Mouse (Mus musculus): ENCODE results near the gene Fbxo6. TPM values are rescaled to one million over a fixed set of nuclear protein-coding genes. Genes with fewer than 3 reads are reported as not detected.

Fbxo6 gene
- polyA plus RNA-seq, 1 experiment from 2014 or later, result 15.1 TPM

DNA sequence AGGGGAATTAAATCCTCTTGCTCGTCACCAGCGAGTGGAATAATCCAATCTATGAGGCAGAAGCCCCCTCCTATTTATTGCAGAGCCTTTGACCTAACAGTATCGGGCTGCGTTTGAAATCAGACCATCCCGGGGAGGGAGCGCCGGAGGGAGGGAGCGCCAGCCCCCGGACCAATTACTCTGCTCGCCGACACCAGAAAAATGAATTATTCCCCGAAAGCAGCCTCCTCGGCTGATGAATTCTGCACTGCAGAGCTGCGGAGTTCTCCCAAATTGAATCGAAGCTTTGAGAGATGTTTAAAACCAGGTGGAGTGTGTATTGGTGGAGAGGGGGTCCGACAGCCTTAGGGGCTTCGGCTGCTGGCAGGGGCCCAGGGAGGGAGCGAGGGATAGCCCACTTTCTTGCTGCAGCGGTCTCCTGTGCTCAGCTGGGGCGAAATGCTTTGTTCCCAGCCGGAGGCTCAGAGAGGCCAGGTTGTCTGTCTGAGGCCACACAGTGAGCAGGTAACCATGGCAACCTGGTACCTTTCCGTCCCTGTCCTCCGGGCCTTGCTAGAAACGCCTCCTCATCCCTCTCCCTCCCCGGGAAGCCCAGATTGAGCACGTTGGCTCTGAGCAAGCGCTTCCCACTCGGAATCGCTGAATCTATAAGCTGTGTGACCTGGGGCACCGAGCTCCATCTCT lies 22.0 kb upstream of the Fbxo6 start:
- peaks cover 95% of the 10 kb centered on the region for H3K27me3 ChIP-seq
- H3K9me3 ChIP-seq, result no peaks in the 10 kb centered on the region
- H3K36me3 ChIP-seq, result no peaks in the 10 kb centered on the region
- peak overlapping the region; percentile 40 for H3K4me2 ChIP-seq
- no peak overlapping the region for H3K27ac ChIP-seq
- no peak overlapping the region for H3K9ac ChIP-seq
- no peak for ATAC-seq (ENCODE audit: insufficient number of reproducible peaks, insufficient read depth, low FRiP score, low TSS enrichment, low read depth)
- peak overlapping the region; percentile 8 for H3K4me3 ChIP-seq
- under 1% methylated on average over 30 of the region's 30 CpGs for WGBS
- H3K4me1 ChIP-seq, result peaks cover 10% of the 10 kb centered on the region

- no peaks in the 10 kb centered on the region for H3K36me3 ChIP-seq
- H3K27ac ChIP-seq, result no peak overlapping the region
- H3K4me2 ChIP-seq, result no peak overlapping the region
- peaks cover 18% of the 10 kb centered on the region for H3K4me1 ChIP-seq
- no peak overlapping the region for H3K4me3 ChIP-seq
- no peak for ATAC-seq (ENCODE audit: insufficient number of reproducible peaks, insufficient read depth, low FRiP score, low TSS enrichment, low read depth)
- no peak overlapping the region for H3K9ac ChIP-seq
- H3K27me3 ChIP-seq, result peaks cover 90% of the 10 kb centered on the region
- WGBS, result 11% methylated on average over 3 of the region's 3 CpGs
- H3K9me3 ChIP-seq, result no peaks in the 10 kb centered on the region
Measured at GRCm38 (mm10) chr4:148171261-148171660, 19.3 kb upstream of the Fbxo6 start.

- no peak overlapping the region for H3K4me3 ChIP-seq
- H3K27me3 ChIP-seq, result peaks cover 90% of the 10 kb centered on the region
- H3K36me3 ChIP-seq, result no peaks in the 10 kb centered on the region
- ATAC-seq (ENCODE audit: insufficient number of reproducible peaks, insufficient read depth, low FRiP score, low TSS enrichment, low read depth), result no peak
- H3K27ac ChIP-seq, result no peak overlapping the region
- 1% methylated on average over 2 of the region's 2 CpGs for WGBS
- no peak overlapping the region for H3K4me2 ChIP-seq
- H3K9ac ChIP-seq, result no peak overlapping the region
- H3K4me1 ChIP-seq, result peaks cover 22% of the 10 kb centered on the region
- no peaks in the 10 kb centered on the region for H3K9me3 ChIP-seq
Measured at GRCm38 (mm10) chr4:148170842-148171241, 18.9 kb upstream of the Fbxo6 start.

DNA sequence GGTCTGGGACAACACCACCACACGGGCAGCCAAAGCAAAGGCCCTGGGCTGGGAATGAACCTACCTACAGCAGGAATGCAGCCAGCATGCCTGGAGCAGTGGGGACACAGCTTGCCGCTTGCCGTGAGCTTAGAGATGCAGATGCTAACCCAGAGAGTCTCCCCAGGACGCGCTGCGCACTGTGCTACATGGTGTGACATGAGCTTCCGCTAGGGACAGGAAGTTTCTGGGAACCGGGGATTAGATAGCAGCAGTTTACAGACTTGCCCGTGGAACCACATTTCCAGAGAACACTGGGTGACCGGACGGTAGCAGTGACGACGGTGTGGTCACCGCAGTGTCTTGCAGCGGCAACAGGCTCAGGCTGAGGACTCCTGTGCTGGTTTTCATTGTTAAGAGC lies 17.6 kb upstream of the Fbxo6 start:
- peaks cover 90% of the 10 kb centered on the region for H3K27me3 ChIP-seq
- peaks cover 25% of the 10 kb centered on the region for H3K4me1 ChIP-seq
- H3K4me2 ChIP-seq, result no peak overlapping the region
- no peak overlapping the region for H3K4me3 ChIP-seq
- H3K9ac ChIP-seq, result 0 out of 2 replicates have a peak overlapping the region, but pooled peaks have one; percentile 32
- H3K27ac ChIP-seq, result no peak overlapping the region
- WGBS, result 23% methylated on average over 15 of the region's 15 CpGs
- no peak for ATAC-seq (ENCODE audit: insufficient number of reproducible peaks, insufficient read depth, low FRiP score, low TSS enrichment, low read depth)
- H3K9me3 ChIP-seq, result no peaks in the 10 kb centered on the region
- no peaks in the 10 kb centered on the region for H3K36me3 ChIP-seq

DNA sequence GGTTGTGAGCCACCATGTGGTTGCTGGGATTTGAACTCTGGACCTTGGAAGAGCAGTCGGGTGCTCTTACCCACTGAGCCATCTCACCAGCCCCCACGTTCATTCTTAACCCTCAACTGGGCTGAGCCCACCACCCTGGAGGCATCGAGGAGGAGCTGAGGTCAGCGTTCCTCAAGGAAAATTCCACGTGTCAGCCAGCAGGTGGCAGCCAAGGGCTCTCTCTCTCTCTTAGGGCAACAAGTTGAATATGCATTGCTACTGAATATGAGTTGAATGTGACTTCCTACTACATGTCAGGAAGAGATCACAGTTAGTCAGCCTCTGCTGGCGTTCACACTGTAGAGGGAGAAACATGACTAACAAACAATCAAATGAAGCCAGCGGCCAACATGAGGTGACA lies 16.3 kb upstream of the Fbxo6 start:
- Histone ChIP-seq H3K36me3 (no peaks in the 10 kb centered on the region), H3K27me3 (peaks cover 90% of the 10 kb centered on the region), H3K4me3 (no peak overlapping the region), H3K4me2 (no peak overlapping the region), H3K9ac (no peak overlapping the region), H3K9me3 (no peaks in the 10 kb centered on the region), H3K27ac (no peak overlapping the region), H3K4me1 (peaks cover 26% of the 10 kb centered on the region)
- ATAC-seq (ENCODE audit: insufficient number of reproducible peaks, insufficient read depth, low FRiP score, low TSS enrichment, low read depth), result no peak
- WGBS, result 23% methylated on average over 7 of the region's 7 CpGs

- peaks cover 90% of the 10 kb centered on the region for H3K27me3 ChIP-seq
- H3K4me1 ChIP-seq, result peaks cover 26% of the 10 kb centered on the region
- no peak overlapping the region for H3K27ac ChIP-seq
- no peak for ATAC-seq (ENCODE audit: insufficient number of reproducible peaks, insufficient read depth, low FRiP score, low TSS enrichment, low read depth)
- no peaks in the 10 kb centered on the region for H3K36me3 ChIP-seq
- WGBS, result 16% methylated on average over 3 of the region's 4 CpGs
- H3K9me3 ChIP-seq, result no peaks in the 10 kb centered on the region
- peak overlapping the region; percentile 41 for H3K4me2 ChIP-seq
- H3K4me3 ChIP-seq, result 0 out of 2 replicates have a peak overlapping the region, but pooled peaks have one; percentile 3
- H3K9ac ChIP-seq, result peak overlapping the region; percentile 33; the same call in 1 of the 2 replicates
Measured at GRCm38 (mm10) chr4:148166986-148167385, 15.0 kb upstream of the Fbxo6 start.

GRCm38 (mm10) chr4:148166431-148166830 lies 14.5 kb upstream of the Fbxo6 start:
- Histone ChIP-seq H3K9me3 (no peaks in the 10 kb centered on the region), H3K9ac (peak overlapping the region; percentile 33; the same call in 1 of the 2 replicates), H3K27ac (no peak overlapping the region), H3K4me2 (peak overlapping the region; percentile 41), H3K27me3 (peaks cover 90% of the 10 kb centered on the region), H3K4me1 (peaks cover 26% of the 10 kb centered on the region), H3K36me3 (no peaks in the 10 kb centered on the region), H3K4me3 (0 out of 2 replicates have a peak overlapping the region, but pooled peaks have one; percentile 3)
- 3% methylated on average over 10 of the region's 10 CpGs for WGBS
- no peak for ATAC-seq (ENCODE audit: insufficient number of reproducible peaks, insufficient read depth, low FRiP score, low TSS enrichment, low read depth)

- Histone ChIP-seq H3K4me3 (no peak overlapping the region), H3K9me3 (no peaks in the 10 kb centered on the region), H3K4me1 (peaks cover 35% of the 10 kb centered on the region), H3K27me3 (peaks cover 92% of the 10 kb centered on the region), H3K36me3 (no peaks in the 10 kb centered on the region), H3K27ac (no peak overlapping the region), H3K9ac (no peak overlapping the region), H3K4me2 (no peak overlapping the region)
- 3% methylated on average over 17 of the region's 17 CpGs for WGBS
- ATAC-seq (ENCODE audit: insufficient number of reproducible peaks, insufficient read depth, low FRiP score, low TSS enrichment, low read depth), result no peak
Measured at GRCm38 (mm10) chr4:148165551-148165950, 13.6 kb upstream of the Fbxo6 start.

DNA sequence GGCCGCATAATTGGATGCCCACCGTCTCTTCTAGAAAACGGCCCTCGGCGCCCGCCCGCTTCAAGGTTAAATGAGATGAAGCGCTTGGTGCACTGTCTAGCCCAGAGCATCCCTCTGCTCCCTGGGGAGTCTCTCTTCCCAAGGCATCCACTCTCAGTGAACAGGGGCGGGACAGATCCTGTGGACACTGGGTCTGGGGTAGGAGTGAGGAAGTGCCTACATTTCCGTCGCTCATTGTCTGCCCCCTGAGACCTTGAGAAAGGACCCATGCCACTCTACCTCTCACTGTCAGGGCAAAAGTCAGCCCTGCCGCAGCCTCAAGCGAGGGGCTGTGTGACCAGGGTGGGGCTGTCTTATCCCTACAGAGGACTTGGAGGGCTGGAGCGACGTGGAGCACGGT lies 12.5 kb upstream of the Fbxo6 start:
- no peak for ATAC-seq (ENCODE audit: insufficient number of reproducible peaks, insufficient read depth, low FRiP score, low TSS enrichment, low read depth)
- no peak overlapping the region for H3K9ac ChIP-seq
- no peaks in the 10 kb centered on the region for H3K36me3 ChIP-seq
- peak overlapping the region; percentile 38 for H3K4me3 ChIP-seq
- no peak overlapping the region for H3K27ac ChIP-seq
- peak overlapping the region; percentile 61 for H3K4me2 ChIP-seq
- WGBS, result under 1% methylated on average over 16 of the region's 16 CpGs
- H3K9me3 ChIP-seq, result no peaks in the 10 kb centered on the region
- H3K27me3 ChIP-seq, result peaks cover 86% of the 10 kb centered on the region
- H3K4me1 ChIP-seq, result peaks cover 44% of the 10 kb centered on the region

- peaks cover 85% of the 10 kb centered on the region for H3K27me3 ChIP-seq
- H3K4me3 ChIP-seq, result peak overlapping the region; percentile 38
- WGBS, result under 1% methylated on average over 29 of the region's 29 CpGs
- ATAC-seq (ENCODE audit: insufficient number of reproducible peaks, insufficient read depth, low FRiP score, low TSS enrichment, low read depth), result no peak
- H3K9ac ChIP-seq, result peak overlapping the region; percentile 49; the same call in 1 of the 2 replicates
- H3K27ac ChIP-seq, result no peak overlapping the region
- H3K4me2 ChIP-seq, result peak overlapping the region; percentile 61
- no peaks in the 10 kb centered on the region for H3K9me3 ChIP-seq
- no peaks in the 10 kb centered on the region for H3K36me3 ChIP-seq
- peaks cover 48% of the 10 kb centered on the region for H3K4me1 ChIP-seq
Measured at GRCm38 (mm10) chr4:148164002-148164439, 12.1 kb upstream of the Fbxo6 start.

DNA sequence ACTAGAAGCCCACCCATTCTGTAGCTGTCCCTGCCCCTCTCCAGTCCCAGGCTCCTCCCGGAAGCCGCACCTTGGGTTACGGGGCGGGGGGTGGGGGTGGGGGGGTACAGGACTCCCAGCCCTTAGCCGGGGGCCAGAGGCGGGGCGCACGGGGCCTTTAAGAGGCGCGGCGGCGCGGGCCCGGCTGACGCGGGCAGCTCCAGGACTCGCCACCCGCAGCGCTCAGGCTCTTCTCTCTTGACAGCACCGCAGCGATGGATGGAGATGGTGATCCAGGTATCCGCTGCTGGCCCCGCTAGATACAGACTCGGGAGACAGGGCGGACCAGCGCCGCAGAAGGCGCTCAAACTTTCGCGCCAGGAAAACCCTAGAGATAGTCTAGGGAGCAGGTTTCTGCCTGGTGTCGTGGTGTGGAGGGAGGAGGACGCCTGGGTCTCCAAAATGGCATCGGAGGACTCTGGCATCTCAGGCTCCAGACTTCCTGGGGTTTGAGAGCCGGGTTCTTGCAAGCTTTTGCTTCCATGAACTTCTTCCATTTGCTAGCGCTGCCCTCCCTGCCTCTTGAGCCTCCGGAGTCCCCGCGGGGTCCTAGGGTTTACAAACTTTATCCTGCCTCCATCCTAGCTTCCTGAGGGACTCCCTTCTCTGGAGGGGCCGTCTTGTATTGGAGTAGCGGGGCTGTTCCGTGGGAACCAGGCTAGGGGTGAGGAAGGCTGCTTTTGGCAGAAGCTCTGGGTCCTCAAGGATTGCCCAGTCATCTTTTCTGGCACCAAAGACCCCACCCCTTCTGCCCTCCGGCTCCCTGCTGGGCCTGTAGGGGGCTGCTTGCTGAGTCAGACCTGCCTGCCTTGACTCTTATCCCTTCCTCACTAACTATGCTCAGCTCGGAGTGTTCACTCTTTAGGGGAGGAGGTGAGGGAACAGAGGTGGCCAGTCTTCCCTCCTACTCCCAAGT lies 8.8 kb upstream of the Fbxo6 start, which contains the start of the genes Fbxo44 and Fbxo2:
Gene Fbxo44 (minus strand): TSS at position 47 of the 955 bp plus-strand sequence.
Gene Fbxo2 (plus strand): TSS at position 186 of the 955 bp plus-strand sequence.
- Histone ChIP-seq H3K4me3 (peak within 1 kb of the TSS; percentile 64), H3K9me3 (no peaks in the 10 kb centered on the region), H3K36me3 (peaks cover 13% of the 10 kb centered on the region), H3K9ac (peak within 1 kb of the TSS; percentile 77), H3K4me1 (peaks cover 44% of the 10 kb centered on the region), H3K4me2 (peak within 1 kb of the TSS; percentile 96), H3K27me3 (peaks cover 60% of the 10 kb centered on the region), H3K27ac (no peak within 1 kb of the TSS)
- ATAC-seq (ENCODE audit: insufficient number of reproducible peaks, insufficient read depth, low FRiP score, low TSS enrichment, low read depth), result peak; percentile 73
- under 1% methylated on average over 42 of the region's 43 CpGs for WGBS

Data from embryonic facial prominence, embryonic 13.5 days (tissue).